Mouse (Mus musculus) kidney, adult 2 months (tissue): ENCODE measurements around the gene Cep164.

Source experiments
- CTCF ChIP-seq: fragments of 200-500 bp; conservative IDR thresholded peaks from 2 replicates; pipeline ENCODE4 v1.5.1; 2011; ENCODE audit warnings: low read depth, mild to moderate bottlenecking, control low read depth, low read length, moderate library complexity, mixed read lengths; ENCODE audit not compliant: insufficient read depth, insufficient read length
- POLR2A ChIP-seq: fragments of 200-500 bp; IDR thresholded peaks from one replicate; pipeline ENCODE4 v1.6.1; 2011; ENCODE audit warnings: low read depth, low read length, control low read depth

DNA sequence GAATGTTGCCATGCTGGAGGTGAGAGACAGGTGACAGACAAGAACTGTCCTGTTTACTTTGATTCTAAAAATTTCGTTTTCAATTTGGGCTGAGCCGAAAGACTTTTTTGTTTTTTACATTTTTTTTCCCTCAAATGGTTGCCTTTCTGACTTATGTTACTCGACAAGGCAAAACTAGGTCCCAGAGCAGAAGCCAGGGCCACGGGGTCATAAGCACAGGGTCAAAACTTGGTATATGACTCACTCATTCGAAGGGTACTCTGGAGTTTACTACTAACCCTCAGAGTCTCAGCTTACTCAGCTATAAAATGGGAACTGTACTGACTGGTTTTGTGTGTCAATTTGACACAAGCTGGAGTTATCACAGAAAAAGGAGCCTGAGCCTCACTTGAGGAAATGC lies 58.9 kb downstream of the Cep164 start:
- no peak for TF ChIP-seq CTCF
- TF ChIP-seq POLR2A, result no peak
